Mouse (Mus musculus) myocyte (in vitro differentiated cells): ENCODE data around the gene Stard13.

ENCODE experiments used
- E2F4 ChIP-seq: IDR thresholded peaks from one replicate; pipeline ENCODE4 v1.6.1; 2011; ENCODE audit warnings: mild to moderate bottlenecking, control low read depth, moderate library complexity; ENCODE audit not compliant: insufficient read depth
- POLR2A ChIP-seq: IDR thresholded peaks from one replicate; pipeline ENCODE4 v1.6.1; 2011; ENCODE audit warnings: low read depth, mild to moderate bottlenecking, control low read depth, moderate library complexity; ENCODE audit not compliant: insufficient read length
- POLR2AphosphoS2 ChIP-seq: IDR thresholded peaks from one replicate; pipeline ENCODE4 v1.6.1; 2011; ENCODE audit warnings: low read depth, control low read depth; ENCODE audit not compliant: insufficient read length
- TCF12 ChIP-seq: IDR thresholded peaks from one replicate; pipeline ENCODE4 v1.6.1; 2011; ENCODE audit warnings: mild to moderate bottlenecking, control low read depth; ENCODE audit not compliant: poor library complexity, insufficient read depth, severe bottlenecking

- TF ChIP-seq POLR2AphosphoS2 (no peak), TCF12 (no peak), POLR2A (no peak), E2F4 (no peak)
These were observed 162.2 kb downstream of the Stard13 start for GRCm38 (mm10) chr5:151071430-151071829.
